Mouse (Mus musculus): Measurements from ENCODE around the gene Gm45785.

GRCm38 (mm10) chr7:140851916-140852315 is 4.2 kb downstream of the Gm45785 start:
- TF ChIP-seq POLR2A (IDR thresholded peaks at IDR 0.05; ENCODE audit: low read depth, low read length) (no peak), CTCF (IDR thresholded peaks at IDR 0.05; ENCODE audit: extremely low read depth, insufficient read depth, insufficient read length, insufficient replicate concordance) (no peak)

Measured in spleen, adult 2 months (tissue).